Mouse (Mus musculus) intestine, embryonic 15.5 days (tissue): ENCODE data around the gene Dusp1. TPM values are rescaled to one million over a fixed set of nuclear protein-coding genes. Genes with fewer than 3 reads are reported as not detected.

ENCODE experiments used
- ATAC-seq: fragments of 200-750 bp; cut with Nextera tagmentation; 2 replicates; pipeline ENCODE4 v1.8.0; 2017; ENCODE audit warnings: moderate TSS enrichment, moderate library complexity
- H3K27ac ChIP-seq: fragments of 300-500 bp; sonication (generic); 2 replicates; pipeline ENCODE4 v1.5.1; 2015; ENCODE audit warnings: mild to moderate bottlenecking, inconsistent platforms
- H3K27me3 ChIP-seq: fragments of 300-500 bp; sonication (generic); replicated peaks from 2 replicates; pipeline ENCODE4 v1.6.1; 2015; ENCODE audit warnings: inconsistent platforms
- H3K36me3 ChIP-seq: fragments of 300-500 bp; sonication (generic); 2 replicates; pipeline ENCODE4 v1.6.1; 2015; ENCODE audit warnings: inconsistent platforms
- H3K4me1 ChIP-seq: fragments of 300-500 bp; sonication (generic); replicated peaks from 2 replicates; pipeline ENCODE4 v1.6.1; 2015; ENCODE audit warnings: inconsistent platforms
- H3K4me2 ChIP-seq: fragments of 300-500 bp; sonication (generic); replicated peaks from 2 replicates; pipeline ENCODE4 v1.6.1; 2015; ENCODE audit warnings: mild to moderate bottlenecking, inconsistent platforms
- H3K4me3 ChIP-seq: fragments of 300-500 bp; sonication (generic); replicated peaks from 2 replicates; pipeline ENCODE4 v1.5.1; 2015; ENCODE audit warnings: inconsistent platforms
- H3K9ac ChIP-seq: fragments of 300-500 bp; sonication (generic); 2 replicates; pipeline ENCODE4 v1.6.1; 2015; ENCODE audit warnings: inconsistent platforms
- H3K9me3 ChIP-seq: fragments of 300-500 bp; sonication (generic); 2 replicates; pipeline ENCODE4 v1.6.1; 2016; ENCODE audit warnings: inconsistent platforms
- WGBS: fragments of 180-500 bp; shearing (Covaris S2); methylation state at CpG from one replicate; pipeline ENCODE4 v1.1.7; 2015; 5-methylcytosine and 5-hydroxymethylcytosine counted together
- polyA plus RNA-seq: library from polyadenylated mRNA; unstranded; fragments of >200 nt; fragmentation: Nextera tagmentation; extraction: Ambion mirVana; gene quantifications from 2 replicates; pipeline ENCODE4 v1.2.1, GENCODE M21; 2015

Dusp1 gene
- polyA plus RNA-seq, 1 experiment from 2014 or later = 15.1 TPM

DNA sequence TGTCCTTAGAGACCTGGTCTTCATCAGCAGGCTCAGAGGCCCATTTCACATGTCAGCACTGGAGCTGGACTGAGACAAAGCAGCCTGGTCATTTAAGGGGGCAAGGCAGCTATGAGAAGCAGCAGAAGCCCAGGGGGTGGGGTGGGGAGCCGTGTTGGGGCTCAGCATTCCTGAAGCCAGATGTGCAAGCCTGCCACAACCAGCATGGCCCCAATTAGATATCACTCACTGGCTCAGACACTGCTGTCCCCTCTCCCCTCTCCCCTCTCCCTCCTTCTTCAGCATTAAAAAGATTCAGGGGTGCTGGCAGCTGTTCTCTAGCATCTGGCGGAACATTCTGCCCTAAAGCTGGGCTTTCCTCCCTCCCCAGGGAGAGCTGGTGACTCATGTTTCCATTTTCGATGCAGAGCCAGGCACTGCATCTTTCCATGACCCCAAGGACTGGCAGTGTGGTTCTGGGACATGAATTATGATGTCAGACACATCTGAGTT is 31.3 kb downstream of the Dusp1 start:
- no peak overlapping the region for H3K4me3 ChIP-seq
- ATAC-seq = peak; percentile 41
- H3K27ac ChIP-seq = 0 out of 2 replicates have a peak overlapping the region, but pooled peaks have one; percentile 40
- 39% methylated on average over 3 of the region's 3 CpGs for WGBS
- no peaks in the 10 kb centered on the region for H3K36me3 ChIP-seq
- H3K4me1 ChIP-seq = peaks cover 10% of the 10 kb centered on the region; the same call in 1 of the 2 replicates
- no peaks in the 10 kb centered on the region for H3K9me3 ChIP-seq
- H3K4me2 ChIP-seq = no peak overlapping the region
- no peak overlapping the region for H3K9ac ChIP-seq
- no peaks in the 10 kb centered on the region for H3K27me3 ChIP-seq

DNA sequence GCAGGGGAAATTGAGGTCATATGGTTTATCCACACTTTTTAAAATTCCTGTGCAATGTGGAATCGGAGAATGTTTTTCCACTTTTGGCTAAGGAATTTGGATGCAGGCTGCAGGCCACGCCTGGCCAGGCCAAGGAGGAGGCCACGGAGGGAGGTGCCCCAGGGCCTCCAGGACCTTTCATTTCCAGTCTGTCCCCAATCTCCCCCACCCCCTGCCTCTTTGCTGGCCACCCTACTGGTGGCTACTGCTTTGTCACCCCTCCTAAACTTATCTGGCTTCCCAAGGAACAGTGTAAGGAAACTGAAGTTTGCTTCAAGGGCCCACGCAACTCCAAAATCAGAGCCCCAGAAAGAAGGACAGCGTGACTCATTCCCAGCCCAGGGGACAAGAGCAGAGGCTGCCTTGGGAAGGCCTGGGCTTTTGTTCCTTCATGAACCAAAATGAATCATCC is 32.1 kb downstream of the Dusp1 start:
- Histone ChIP-seq H3K4me3 (no peak overlapping the region), H3K27me3 (no peaks in the 10 kb centered on the region), H3K4me2 (no peak overlapping the region), H3K4me1 (peaks cover 10% of the 10 kb centered on the region; the same call in 1 of the 2 replicates), H3K36me3 (no peaks in the 10 kb centered on the region), H3K9me3 (no peaks in the 10 kb centered on the region), H3K27ac (no peak overlapping the region), H3K9ac (no peak overlapping the region)
- ATAC-seq = no peak
- 73% methylated on average over 5 of the region's 5 CpGs for WGBS

DNA sequence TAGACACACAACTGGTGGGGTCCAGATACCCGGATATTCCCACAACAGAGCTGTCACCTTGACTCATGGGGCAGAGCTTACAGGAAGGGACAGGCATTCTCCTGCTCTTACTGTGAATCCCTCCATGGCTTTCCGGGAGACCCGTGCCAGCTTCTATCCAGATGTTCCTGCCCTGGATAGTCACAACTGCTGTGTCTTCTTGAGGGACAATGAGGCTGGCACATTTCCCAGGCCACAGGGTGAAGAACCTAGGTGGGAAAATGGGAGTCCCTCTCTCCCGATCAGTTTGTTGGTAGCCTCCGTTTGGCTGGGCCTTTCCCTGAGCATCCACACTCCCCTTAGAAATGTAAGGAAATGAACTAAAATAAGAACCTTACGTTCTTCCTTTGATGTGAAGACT is 33.2 kb downstream of the Dusp1 start:
- Histone ChIP-seq H3K9me3 (no peaks in the 10 kb centered on the region), H3K4me2 (no peak overlapping the region), H3K27me3 (no peaks in the 10 kb centered on the region), H3K9ac (no peak overlapping the region), H3K4me1 (peaks cover 6% of the 10 kb centered on the region; the same call in 1 of the 2 replicates), H3K36me3 (no peaks in the 10 kb centered on the region), H3K27ac (no peak overlapping the region), H3K4me3 (no peak overlapping the region)
- no peak for ATAC-seq
- 87% methylated on average over 6 of the region's 6 CpGs for WGBS

DNA sequence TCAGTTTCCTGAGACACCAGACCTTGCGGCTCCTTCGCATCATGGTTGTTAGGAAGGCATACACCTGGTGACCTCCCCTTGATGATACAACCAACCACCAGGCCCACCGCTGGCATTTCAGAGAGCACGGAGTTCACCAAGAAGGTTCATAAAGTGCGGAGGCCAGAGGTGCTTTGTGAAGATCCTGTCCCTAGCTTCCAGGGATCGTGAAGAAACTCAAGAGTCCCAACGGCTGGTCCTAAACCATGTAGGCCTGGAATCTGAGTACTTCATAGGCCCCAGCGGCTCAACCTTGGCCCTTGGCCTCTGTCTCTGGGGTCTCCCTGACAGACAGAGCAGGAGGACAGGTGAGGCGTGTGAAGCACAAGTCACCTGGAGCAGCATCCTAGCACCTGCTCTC is 34.6 kb downstream of the Dusp1 start:
- WGBS = 91% methylated on average over 9 of the region's 9 CpGs
- no peak for ATAC-seq
- H3K4me2 ChIP-seq = no peak overlapping the region
- H3K9me3 ChIP-seq = no peaks in the 10 kb centered on the region
- H3K36me3 ChIP-seq = no peaks in the 10 kb centered on the region
- no peak overlapping the region for H3K27ac ChIP-seq
- no peak overlapping the region for H3K9ac ChIP-seq
- H3K27me3 ChIP-seq = no peaks in the 10 kb centered on the region
- H3K4me3 ChIP-seq = no peak overlapping the region
- peaks cover 8% of the 10 kb centered on the region; the same call in 1 of the 2 replicates for H3K4me1 ChIP-seq

DNA sequence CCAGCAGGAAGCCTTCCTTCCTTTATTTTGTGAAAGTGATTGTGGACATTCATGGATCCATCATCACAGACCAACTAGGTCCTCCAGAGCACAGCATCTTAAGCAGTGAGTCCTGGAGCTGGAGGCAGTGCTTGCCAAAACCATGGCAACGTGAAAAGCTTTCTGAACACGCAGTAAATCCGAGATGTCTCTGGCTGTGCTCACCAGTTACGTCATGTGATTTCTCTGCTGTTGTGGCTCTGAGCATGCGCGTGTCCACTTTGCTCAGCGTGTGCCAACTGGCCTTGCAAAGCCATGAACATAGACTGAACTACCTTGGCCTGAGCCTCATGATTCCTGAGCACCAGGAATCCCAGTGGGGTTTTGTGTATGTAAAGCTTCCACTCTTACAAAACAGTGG is 36.6 kb downstream of the Dusp1 start:
- no peaks in the 10 kb centered on the region for H3K27me3 ChIP-seq
- ATAC-seq = no peak
- no peak overlapping the region for H3K27ac ChIP-seq
- H3K4me3 ChIP-seq = no peak overlapping the region
- H3K4me2 ChIP-seq = no peak overlapping the region
- H3K36me3 ChIP-seq = no peaks in the 10 kb centered on the region
- no peak overlapping the region for H3K9ac ChIP-seq
- H3K9me3 ChIP-seq = no peaks in the 10 kb centered on the region
- H3K4me1 ChIP-seq = 0 out of 2 replicates have a peak, but pooled peaks cover 5% of the 10 kb centered on the region
- WGBS = 62% methylated on average over 7 of the region's 7 CpGs

DNA sequence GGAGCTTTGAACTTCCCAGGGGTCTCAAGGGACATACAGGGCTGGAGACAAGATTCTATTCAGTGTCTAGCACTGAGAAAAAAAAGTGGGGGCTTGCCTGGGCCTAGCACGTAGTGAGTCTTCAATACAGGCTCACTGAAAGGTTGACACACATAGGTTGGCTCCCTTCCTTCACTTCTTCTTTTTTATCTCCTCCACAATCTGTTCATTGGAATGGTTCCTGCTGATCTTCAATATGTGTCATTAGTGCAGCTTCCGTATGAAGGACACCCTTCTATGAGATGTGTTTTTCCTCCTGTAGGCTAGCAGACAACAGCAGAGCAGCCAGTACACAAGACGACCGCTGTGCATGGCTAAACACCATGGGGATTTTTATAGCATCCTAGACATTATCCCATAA is 37.1 kb downstream of the Dusp1 start:
- no peak overlapping the region for H3K4me2 ChIP-seq
- H3K36me3 ChIP-seq = no peaks in the 10 kb centered on the region
- no peak for ATAC-seq
- 86% methylated on average over 4 of the region's 4 CpGs for WGBS
- H3K9ac ChIP-seq = no peak overlapping the region
- H3K9me3 ChIP-seq = no peaks in the 10 kb centered on the region
- no peak overlapping the region for H3K4me3 ChIP-seq
- H3K27ac ChIP-seq = no peak overlapping the region
- 0 out of 2 replicates have a peak, but pooled peaks cover 5% of the 10 kb centered on the region for H3K4me1 ChIP-seq
- H3K27me3 ChIP-seq = no peaks in the 10 kb centered on the region

DNA sequence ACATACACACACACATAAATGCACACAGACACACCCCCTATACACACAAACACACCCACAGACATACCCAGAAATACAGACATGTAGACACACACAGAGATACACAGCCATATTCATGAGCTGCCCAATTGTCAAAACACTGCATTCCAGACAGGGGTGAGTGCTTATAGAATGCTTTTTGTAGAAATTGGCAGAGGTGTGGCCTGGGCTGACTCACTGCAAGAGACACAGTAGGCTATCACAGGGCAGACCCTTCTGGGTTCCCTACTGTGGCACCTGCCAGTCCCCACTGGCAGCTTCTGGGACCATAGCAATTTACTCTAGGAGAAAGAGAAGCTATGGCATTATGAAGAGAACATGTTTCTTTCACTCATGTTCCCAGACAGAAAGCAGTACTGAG is 37.6 kb downstream of the Dusp1 start:
- Histone ChIP-seq H3K27me3 (no peaks in the 10 kb centered on the region), H3K9ac (no peak overlapping the region), H3K4me1 (0 out of 2 replicates have a peak, but pooled peaks cover 3% of the 10 kb centered on the region), H3K4me3 (no peak overlapping the region), H3K36me3 (no peaks in the 10 kb centered on the region), H3K27ac (no peak overlapping the region), H3K9me3 (no peaks in the 10 kb centered on the region), H3K4me2 (no peak overlapping the region)
- no peak for ATAC-seq

DNA sequence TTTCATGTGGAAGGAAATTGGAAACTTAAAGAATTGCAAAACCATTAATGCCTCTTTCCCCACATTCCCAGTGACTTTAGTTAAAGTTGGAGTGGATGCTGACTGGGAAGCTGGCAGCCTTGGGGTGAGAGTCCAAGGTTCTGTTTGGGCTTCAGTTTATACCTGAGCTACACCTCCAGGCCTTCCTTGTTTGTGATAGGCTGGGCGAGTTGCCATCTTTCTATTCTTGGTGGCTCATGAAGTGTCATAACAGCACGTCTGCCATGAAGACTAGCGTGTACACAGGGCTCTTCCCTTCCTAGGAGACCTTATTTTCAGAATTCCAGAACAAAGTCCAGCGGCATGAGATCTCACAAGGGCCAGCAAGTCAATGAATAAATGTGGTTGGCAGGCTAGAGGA is 39.2 kb downstream of the Dusp1 start:
- Histone ChIP-seq H3K27me3 (no peaks in the 10 kb centered on the region), H3K4me2 (no peak overlapping the region), H3K4me1 (0 out of 2 replicates have a peak, but pooled peaks cover 3% of the 10 kb centered on the region), H3K27ac (no peak overlapping the region), H3K9me3 (no peaks in the 10 kb centered on the region), H3K4me3 (no peak overlapping the region), H3K9ac (no peak overlapping the region), H3K36me3 (no peaks in the 10 kb centered on the region)
- peak; percentile 79 for ATAC-seq
- WGBS = 57% methylated on average over 4 of the region's 4 CpGs

DNA sequence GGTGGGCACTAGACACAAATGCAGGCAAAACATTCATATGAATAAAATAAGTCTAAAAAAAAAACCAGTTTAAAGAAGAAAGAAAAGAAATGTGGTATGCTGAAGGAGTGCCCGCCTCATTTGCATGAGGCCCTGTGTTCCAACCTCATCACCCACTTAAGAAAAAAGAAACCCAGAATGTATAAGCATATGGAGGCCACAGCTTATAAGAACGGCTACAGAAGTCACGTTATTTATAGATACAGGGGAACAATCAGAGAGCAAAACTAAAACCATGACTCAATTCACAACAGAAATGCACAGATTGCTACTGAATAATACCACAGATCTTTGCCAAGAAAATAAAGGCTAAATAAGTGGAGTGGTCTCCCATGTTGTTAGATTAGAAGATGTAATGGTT is 43.6 kb downstream of the Dusp1 start:
- no peak for ATAC-seq
- WGBS = 77% methylated on average over 3 of the region's 3 CpGs
- Histone ChIP-seq H3K9ac (no peak overlapping the region), H3K9me3 (no peaks in the 10 kb centered on the region), H3K27ac (no peak overlapping the region), H3K4me1 (no peaks in the 10 kb centered on the region), H3K4me3 (no peak overlapping the region), H3K4me2 (no peak overlapping the region), H3K36me3 (no peaks in the 10 kb centered on the region), H3K27me3 (no peaks in the 10 kb centered on the region)

DNA sequence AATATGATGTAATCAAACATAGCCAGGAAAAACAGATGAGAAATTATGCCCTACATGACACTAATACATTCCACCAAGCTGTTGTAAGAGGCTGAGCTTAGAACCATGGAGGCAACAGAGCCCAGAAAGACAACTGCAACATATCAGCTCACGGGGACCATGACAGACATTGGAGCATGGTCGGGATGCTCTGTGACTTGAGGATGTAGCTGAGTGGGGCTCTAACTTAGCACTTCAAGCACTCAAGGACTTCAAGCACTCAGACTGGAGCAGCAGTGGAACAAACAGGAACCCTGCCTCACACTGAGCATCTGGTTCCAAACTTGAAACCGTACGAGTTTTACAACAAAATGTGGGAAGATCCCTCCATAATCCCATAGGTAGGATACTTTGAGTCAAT is 46.3 kb downstream of the Dusp1 start:
- Histone ChIP-seq H3K36me3 (no peaks in the 10 kb centered on the region), H3K27ac (no peak overlapping the region), H3K9ac (no peak overlapping the region), H3K9me3 (no peaks in the 10 kb centered on the region), H3K4me3 (no peak overlapping the region), H3K4me1 (peaks cover 10% of the 10 kb centered on the region), H3K4me2 (no peak overlapping the region), H3K27me3 (no peaks in the 10 kb centered on the region)
- 75% methylated on average over 4 of the region's 4 CpGs for WGBS
- ATAC-seq = no peak

DNA sequence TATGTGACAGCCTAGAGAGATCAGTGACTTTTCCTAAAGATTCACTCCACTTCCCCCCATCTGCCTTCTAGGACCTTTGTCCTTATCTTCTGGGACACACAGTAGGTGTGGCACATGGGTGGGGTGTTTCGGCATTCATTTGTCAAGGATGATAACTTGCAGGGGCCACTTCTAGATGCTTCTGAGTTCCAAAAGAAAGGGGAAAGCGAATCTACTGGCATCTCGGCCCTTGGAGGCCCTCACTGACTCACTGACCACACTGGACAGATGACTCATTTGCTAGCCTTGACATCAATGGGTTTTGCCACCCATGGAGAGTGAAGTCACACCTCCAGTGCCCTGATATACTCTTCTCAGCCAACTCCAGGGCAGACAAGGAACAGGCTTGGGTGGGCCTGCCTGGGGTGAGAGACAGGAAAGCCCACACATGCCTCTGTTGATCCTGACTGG is 47.3 kb downstream of the Dusp1 start:
- no peak overlapping the region for H3K4me3 ChIP-seq
- H3K36me3 ChIP-seq = no peaks in the 10 kb centered on the region
- no peaks in the 10 kb centered on the region for H3K9me3 ChIP-seq
- no peak overlapping the region for H3K9ac ChIP-seq
- peak; percentile 39; the same call in 1 of the 2 replicates for ATAC-seq
- no peak overlapping the region for H3K4me2 ChIP-seq
- H3K27me3 ChIP-seq = no peaks in the 10 kb centered on the region
- peaks cover 10% of the 10 kb centered on the region for H3K4me1 ChIP-seq
- 73% methylated on average over 3 of the region's 3 CpGs for WGBS
- no peak overlapping the region for H3K27ac ChIP-seq

DNA sequence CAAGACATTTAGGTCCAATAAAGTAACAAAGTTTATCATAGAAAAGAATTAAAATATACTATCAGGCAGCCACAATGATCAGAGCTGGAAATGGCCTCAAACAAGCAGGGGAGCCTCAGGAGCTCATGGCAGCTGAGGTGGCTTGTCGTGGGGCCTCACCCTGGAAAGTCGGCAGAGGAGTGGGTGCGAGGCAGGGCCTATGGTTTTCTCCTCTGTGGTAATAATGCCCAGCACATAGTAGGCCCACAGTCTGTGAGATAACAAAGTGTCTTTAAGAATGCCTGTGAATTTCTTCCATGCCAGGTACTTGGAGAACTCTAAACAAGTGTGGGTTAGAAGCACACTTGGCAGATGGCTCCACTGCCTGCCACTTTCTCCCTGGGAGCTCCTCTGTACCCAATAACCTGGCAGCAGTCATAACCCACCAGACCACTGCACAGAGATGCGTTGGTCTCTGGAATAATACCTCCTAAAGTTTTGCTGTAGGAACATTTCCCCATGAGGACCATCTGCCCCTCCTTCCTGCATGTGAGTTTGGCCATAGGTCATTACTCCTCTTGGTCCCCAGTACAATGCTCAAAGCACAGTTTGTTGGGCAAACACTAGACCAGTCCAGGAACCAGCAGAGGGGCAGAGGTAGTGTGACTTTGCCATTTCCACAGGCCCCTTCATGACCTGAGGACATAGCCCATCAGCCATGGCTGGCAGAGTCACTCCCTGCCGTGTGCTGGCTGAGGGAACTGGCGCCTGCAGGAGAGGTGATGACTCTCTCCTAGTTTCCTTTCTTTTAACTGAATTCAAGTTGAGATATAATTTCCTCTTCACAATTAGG is 48.3 kb downstream of the Dusp1 start:
- Histone ChIP-seq H3K27me3 (no peaks in the 10 kb centered on the region), H3K9ac (no peak overlapping the region), H3K4me1 (peaks cover 15% of the 10 kb centered on the region), H3K36me3 (no peaks in the 10 kb centered on the region), H3K9me3 (no peaks in the 10 kb centered on the region), H3K27ac (no peak overlapping the region), H3K4me2 (no peak overlapping the region), H3K4me3 (no peak overlapping the region)
- ATAC-seq = no peak
- 84% methylated on average over 6 of the region's 6 CpGs for WGBS

DNA sequence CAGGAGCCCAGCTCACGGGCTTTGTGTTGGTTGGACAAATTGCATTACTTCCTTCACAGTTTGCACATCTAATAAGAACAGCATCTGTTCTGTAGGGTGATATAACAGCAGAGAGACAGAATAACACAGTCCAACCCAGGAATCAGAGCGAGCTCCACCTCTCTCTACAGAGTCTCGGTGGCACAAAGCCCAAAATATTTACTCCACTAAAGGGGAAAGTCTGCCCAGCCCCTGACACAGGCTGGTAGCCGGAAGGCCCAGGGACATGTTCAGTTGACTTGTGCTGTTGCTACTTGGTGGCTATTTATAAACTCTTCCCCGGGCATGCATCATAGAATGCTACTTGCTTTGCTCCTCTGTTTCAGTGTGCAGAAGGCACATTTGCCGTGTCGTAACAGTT is 49.0 kb downstream of the Dusp1 start:
- no peaks in the 10 kb centered on the region for H3K9me3 ChIP-seq
- H3K36me3 ChIP-seq = no peaks in the 10 kb centered on the region
- H3K27me3 ChIP-seq = no peaks in the 10 kb centered on the region
- WGBS = 67% methylated on average over 7 of the region's 7 CpGs
- no peak overlapping the region for H3K4me3 ChIP-seq
- H3K27ac ChIP-seq = no peak overlapping the region
- H3K4me2 ChIP-seq = no peak overlapping the region
- H3K4me1 ChIP-seq = peaks cover 15% of the 10 kb centered on the region
- H3K9ac ChIP-seq = no peak overlapping the region
- no peak for ATAC-seq
